Mouse (Mus musculus) thymus, postnatal 36 days (tissue): ENCODE measurements around the gene Vmn1r103.
"Not testable (repeated sequence)": the region's sequence is repeated elsewhere in the genome, so short reads cannot be mapped to it uniquely, and the experiment has no call there.

Source experiments
- DNase-seq, 2 experiments: peaks; one replicate each; pipeline ENCODE4 v3.0.0; 2022; ENCODE audit warnings: mixed read lengths in 2 of 2

Gene Vmn1r103

GRCm38 (mm10) chr7:20510434-20510833 lies at the start of gene Vmn1r103:
TSS of gene Vmn1r103 (minus strand) at chr7:20510534.
- DNase-seq: not testable (repeated sequence)

- not testable (repeated sequence) for DNase-seq
Measured at GRCm38 (mm10) chr7:20545657-20546056, 35.3 kb upstream of the Vmn1r103 start, which contains the start of gene Gm5726. TSS of gene Gm5726 (minus strand) at chr7:20545757.

- not testable (repeated sequence) for DNase-seq
Measured at GRCm38 (mm10) chr7:20533537-20533936, 23.2 kb upstream of the Vmn1r103 start, which contains the start of gene Vmn1r104. TSS of gene Vmn1r104 (plus strand) at chr7:20533837.

- DNase-seq: not testable (repeated sequence)
Measured at GRCm38 (mm10) chr7:20474825-20475224, 35.5 kb downstream of the Vmn1r103 start, which contains the start of gene Gm10670. TSS of gene Gm10670 (minus strand) at chr7:20474925.
